14 mouse cellular contexts compared by ENCODE assay signal in the genomic region with DNA sequence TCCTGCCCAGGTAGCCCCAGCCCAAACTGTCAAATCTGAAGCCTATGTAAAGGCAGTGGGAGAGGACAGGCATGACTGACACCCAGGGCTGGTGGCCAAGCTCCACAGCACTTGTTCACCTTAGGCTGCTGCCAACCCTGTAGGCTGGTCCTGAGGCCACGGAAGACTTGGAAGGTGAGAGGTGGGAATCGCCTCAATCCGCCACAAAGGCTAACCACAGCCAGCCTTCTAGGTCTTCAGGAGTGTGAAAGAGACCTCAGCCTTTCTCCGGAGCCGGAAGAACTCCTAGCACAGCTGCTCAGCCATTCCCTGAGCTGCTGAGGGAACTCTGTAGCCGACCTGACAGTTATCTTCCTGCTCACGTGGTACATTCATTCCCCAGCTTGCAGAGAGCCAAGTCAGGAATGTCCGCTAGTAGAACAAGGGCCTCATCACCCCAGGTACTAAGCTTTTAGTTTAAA.
DNase-seq lines count a peak whose midpoint lies in the region; ATAC-seq and TF ChIP-seq lines count a peak whose summit lies in the region.
"Had no signal": no experiment of that assay in that cellular context is flagged by ENCODE, and none has a peak within 500 bp of the region (broad histone marks: within the 10 kb centered on the region; RNA-seq: fewer than 3 reads in every experiment).

No protein-coding gene starts in this region.

- H3K36me3 ChIP-seq in heart, embryonic 15.5 days = no peaks in the 10 kb centered on the region
- H3K36me3 ChIP-seq in heart, embryonic 16.5 days (ENCODE audit: control insufficient read depth, insufficient read depth) = no peaks in the 10 kb centered on the region
- no peaks in the 10 kb centered on the region for H3K36me3 ChIP-seq in hindbrain, embryonic 16.5 days (ENCODE audit: control insufficient read depth, insufficient read depth, low read length)
- H3K36me3 ChIP-seq: limb, embryonic 15.5 days; midbrain, embryonic 12.5 days had no signal

- 38% methylated on average over 8 of the region's 8 CpGs for WGBS in heart, embryonic 15.5 days
- 33% methylated on average over 8 of the region's 8 CpGs for WGBS in heart, embryonic 16.5 days
- 70% methylated on average over 8 of the region's 8 CpGs for WGBS in cerebellum, adult 2 months
- 66% methylated on average over 8 of the region's 8 CpGs for WGBS in hindbrain, embryonic 16.5 days

- 0 out of 2 replicates have a peak overlapping the region, but pooled peaks have one; percentile 1 for H3K4me3 ChIP-seq in heart, embryonic 15.5 days
- no peak overlapping the region for H3K4me3 ChIP-seq in heart, embryonic 16.5 days (ENCODE audit: low read length)
- no peak overlapping the region for H3K4me3 ChIP-seq in cerebellum, adult 2 months (replicated peaks; ENCODE audit: insufficient read depth, low read depth, low read length)
- no peak overlapping the region for H3K4me3 ChIP-seq in hindbrain, embryonic 16.5 days (ENCODE audit: low read length)
- H3K4me3 ChIP-seq: limb, embryonic 15.5 days; midbrain, embryonic 12.5 days had no signal

- peak overlapping the region; percentile 38 for H3K4me2 ChIP-seq in heart, embryonic 15.5 days
- H3K4me2 ChIP-seq in heart, embryonic 16.5 days (ENCODE audit: low read depth, low read length) = peak overlapping the region; percentile 47
- H3K4me2 ChIP-seq in hindbrain, embryonic 16.5 days (ENCODE audit: low read length) = no peak overlapping the region
- H3K4me2 ChIP-seq: hindbrain, embryonic 14.5 days; limb, embryonic 15.5 days; midbrain, embryonic 12.5 days had no signal

- 0 out of 2 replicates have a peak overlapping the region, but pooled peaks have one; percentile 17 for H3K27ac ChIP-seq in heart, embryonic 15.5 days
- peak overlapping the region; percentile 54; the same call in 1 of the 2 replicates for H3K27ac ChIP-seq in heart, embryonic 16.5 days (ENCODE audit: low read length)
- no peak overlapping the region for H3K27ac ChIP-seq in cerebellum, adult 2 months (ENCODE audit: insufficient read depth, low read length)
- H3K27ac ChIP-seq in hindbrain, embryonic 16.5 days (ENCODE audit: low read depth, low read length) = no peak overlapping the region
- H3K27ac ChIP-seq: hindbrain, embryonic 14.5 days; limb, embryonic 15.5 days; midbrain, embryonic 12.5 days had no signal

- H3K9ac ChIP-seq in heart, embryonic 15.5 days = no peak overlapping the region
- peak overlapping the region; percentile 35; the same call in 1 of the 2 replicates for H3K9ac ChIP-seq in heart, embryonic 16.5 days (ENCODE audit: low read length)
- H3K9ac ChIP-seq in hindbrain, embryonic 16.5 days (ENCODE audit: low read depth, low read length) = no peak overlapping the region
- H3K9ac ChIP-seq: hindbrain, embryonic 14.5 days; limb, embryonic 15.5 days; midbrain, embryonic 12.5 days had no signal

- H3K4me1 ChIP-seq in heart, embryonic 15.5 days (replicated peaks) = peaks cover 6% of the 10 kb centered on the region
- H3K4me1 ChIP-seq in heart, embryonic 16.5 days (ENCODE audit: control insufficient read depth, insufficient read depth, low read length) = peaks cover 8% of the 10 kb centered on the region; the same call in 1 of the 2 replicates
- no peaks in the 10 kb centered on the region for H3K4me1 ChIP-seq in cerebellum, adult 2 months (ENCODE audit: control insufficient read depth, insufficient read depth, low read length)
- no peaks in the 10 kb centered on the region for H3K4me1 ChIP-seq in hindbrain, embryonic 16.5 days (ENCODE audit: control insufficient read depth, insufficient read depth, low read depth, low read length)
- H3K4me1 ChIP-seq: limb, embryonic 15.5 days; midbrain, embryonic 12.5 days had no signal

- ATAC-seq in heart, embryonic 15.5 days (replicated peaks; ENCODE audit: insufficient number of reproducible peaks, insufficient read depth, low FRiP score, low read depth) = peak; percentile 58; the same call in 1 of the 2 replicates
- peak; percentile 72; the same call in 1 of the 2 replicates for ATAC-seq in heart, embryonic 16.5 days (replicated peaks; ENCODE audit: extremely low read depth, insufficient read depth, low FRiP score)
- peak; percentile 54 for ATAC-seq in megakaryocyte progenitor cell, adult 5-6 weeks (replicated peaks; ENCODE audit: poor library complexity)
- no peak for ATAC-seq in hindbrain, embryonic 16.5 days

- no peaks in the 10 kb centered on the region for H3K27me3 ChIP-seq in heart, embryonic 15.5 days
- H3K27me3 ChIP-seq in heart, embryonic 16.5 days (ENCODE audit: control insufficient read depth, insufficient read depth, low read length) = no peaks in the 10 kb centered on the region
- no peaks in the 10 kb centered on the region for H3K27me3 ChIP-seq in cerebellum, adult 2 months (ENCODE audit: control insufficient read depth, insufficient read depth, low read length)
- H3K27me3 ChIP-seq in hindbrain, embryonic 16.5 days (replicated peaks; ENCODE audit: control insufficient read depth, insufficient read depth, low read length) = no peaks in the 10 kb centered on the region
- H3K27me3 ChIP-seq: limb, embryonic 15.5 days; midbrain, embryonic 12.5 days had no signal

- TF ChIP-seq CTCF in cerebellum, adult 2 months (IDR thresholded peaks at IDR 0.05; ENCODE audit: borderline replicate concordance, insufficient read depth, low read depth, low read length) = no peak

- no peak for TF ChIP-seq POLR2A in cerebellum, adult 2 months (IDR thresholded peaks at IDR 0.05; ENCODE audit: borderline replicate concordance, insufficient read depth, low read length)

- H3K9me3 ChIP-seq in heart, embryonic 15.5 days (replicated peaks) = no peaks in the 10 kb centered on the region
- H3K9me3 ChIP-seq in heart, embryonic 16.5 days (replicated peaks; ENCODE audit: control insufficient read depth, low read length) = no peaks in the 10 kb centered on the region
- H3K9me3 ChIP-seq in hindbrain, embryonic 16.5 days (ENCODE audit: control insufficient read depth, low read length) = no peaks in the 10 kb centered on the region
- H3K9me3 ChIP-seq: limb, embryonic 15.5 days; midbrain, embryonic 12.5 days had no signal

- DNase-seq in heart, postnatal 14 days = no peak
- DNase-seq in ES-CJ7 (ENCODE audit: low read depth, low spot score) = peak; percentile 31
- no peak for DNase-seq in cerebellum, adult 2 months
- DNase-seq in gastrocnemius, postnatal 10 days = no peak
- DNase-seq: adrenal gland, adult 8-10 months; cerebellum, adult 9-11 months; spleen, adult 18-20 months had no signal

- intact Hi-C loops in heart, postnatal 14 days (cut with DNase I) = loop anchor here (5.0 to 10.0 kb wide), 2 partner anchors 310 to 457 kb away; a partner anchor contains a TSS

Comparison
In these comparisons a context has a peak if more than half of its experiments do, and no peak if none do; other contexts are left out.
1. H3K27ac ChIP-seq: peak in heart, embryonic 15.5 days (single experiment) and heart, embryonic 16.5 days (single experiment); none in cerebellum, adult 2 months (single experiment) and hindbrain, embryonic 16.5 days (single experiment).